Mouse (Mus musculus) E14TG2a.4 (cell line): ENCODE results near the gene Mmrn2.

Experiments used
- CTCF ChIP-seq: conservative IDR thresholded peaks from 2 replicates; pipeline ENCODE4 v1.5.1; 2014; ENCODE audit warnings: low read length
- NANOG ChIP-seq: IDR thresholded peaks from 2 replicates; pipeline ENCODE4 v1.6.1; 2014; ENCODE audit warnings: borderline replicate concordance, low read length, mixed read lengths
- POU5F1 ChIP-seq: IDR thresholded peaks from 2 replicates; pipeline ENCODE4 v1.6.1; 2014; ENCODE audit warnings: low read length, borderline replicate concordance

GRCm38 (mm10) chr14:34400021-34400420, 24.8 kb downstream of the Mmrn2 start:
- no peak for TF ChIP-seq CTCF
- TF ChIP-seq POU5F1: no peak
- no peak for TF ChIP-seq NANOG
